In genomic region chr7:122260055-122260602, GRCm38 (mm10) we compare ENCODE assay signal across 16 mouse cellular contexts. TPM values are rescaled to one million over a fixed set of nuclear protein-coding genes. Genes with fewer than 3 reads are reported as not detected.
DNase-seq lines count a peak whose midpoint lies in the region; ATAC-seq and TF ChIP-seq lines count a peak whose summit lies in the region.
"Had no signal": no experiment of that assay in that cellular context is flagged by ENCODE, and none has a peak within 500 bp of the region (broad histone marks: within the 10 kb centered on the region; RNA-seq: fewer than 3 reads in every experiment).

No protein-coding gene starts in this region.

- H3K4me1 ChIP-seq in CH12.LX (ENCODE audit: control insufficient read depth in 1 of 2, insufficient read depth in 2 of 2), result peaks cover 27 to 60% of the 10 kb centered on the region in 2 experiments
- H3K4me1 ChIP-seq in hindbrain, embryonic 11.5 days (replicated peaks; ENCODE audit: control insufficient read depth, insufficient read depth, low read length), result no peaks in the 10 kb centered on the region
- H3K4me1 ChIP-seq: limb, embryonic 13.5 days; midbrain, embryonic 12.5 days; neural tube, embryonic 13.5 days had no signal

- TF ChIP-seq CTCF in CH12.LX (conservative IDR thresholded peaks at IDR 0.05 in 1 of 2, IDR thresholded peaks at IDR 0.05 in 1 of 2; ENCODE audit: low read depth in 2 of 2, low read length in 2 of 2), result no peak

- peak; percentile 6 for DNase-seq in kidney, adult 9 months
- DNase-seq in kidney, adult 18-20 months, result no peak
- DNase-seq in 416B (ENCODE audit: low read depth) (peak; percentile 51), CH12.LX (ENCODE audit: extremely low read depth) (peak; percentile 85)
- no peak for DNase-seq in hindbrain, embryonic 11.5 days (ENCODE audit: low spot score)
- no peak for DNase-seq in left cerebral cortex, adult 9 months (ENCODE audit: low spot score in 2 of 2)
- DNase-seq: adrenal gland, postnatal 25 days; cerebellum, adult 18-20 months; gastrocnemius, postnatal 14 days had no signal

- dilution Hi-C loops in CH12.LX (cut with MboI; ENCODE audit: extremely low pct_ligation_motif_present, extremely low pct_unique_long_range_greater_than_20kb, low sequenced_read_pairs), result no loop called here

- peak overlapping the region; percentile 88 for H3K27ac ChIP-seq in CH12.LX (ENCODE audit: insufficient read depth, low read depth)
- peak overlapping the region; percentile 84 for H3K27ac ChIP-seq in macrophage
- no peak overlapping the region for H3K27ac ChIP-seq in hindbrain, embryonic 11.5 days (ENCODE audit: low read depth, low read length)
- H3K27ac ChIP-seq: limb, embryonic 13.5 days; midbrain, embryonic 12.5 days; neural tube, embryonic 13.5 days; stomach, postnatal 0 days had no signal

- 9% methylated on average over 5 of the region's 5 CpGs for WGBS in macrophage (ENCODE audit: missing documents)
- 84% methylated on average over 5 of the region's 5 CpGs for WGBS in hindbrain, embryonic 11.5 days

- TF ChIP-seq EP300 in CH12.LX (IDR thresholded peaks at IDR 0.05; ENCODE audit: low read length), result peak; percentile 92

- peak overlapping the region; percentile 34 for H3K9ac ChIP-seq in CH12.LX (ENCODE audit: insufficient read depth, low read depth)
- no peak overlapping the region for H3K9ac ChIP-seq in hindbrain, embryonic 11.5 days (ENCODE audit: low read depth, low read length)
- H3K9ac ChIP-seq: limb, embryonic 13.5 days; midbrain, embryonic 12.5 days; neural tube, embryonic 13.5 days had no signal

- no peaks in the 10 kb centered on the region for H3K79me2 ChIP-seq in CH12.LX (replicated peaks; ENCODE audit: control insufficient read depth, extremely low read depth, insufficient read depth, poor library complexity, severe bottlenecking)
- no peaks in the 10 kb centered on the region for H3K79me2 ChIP-seq in macrophage (ENCODE audit: inconsistent target)

- ATAC-seq in hindbrain, embryonic 11.5 days (ENCODE audit: low FRiP score), result no peak

- in situ Hi-C loops in CH12.LX (cut with MboI; ENCODE audit: low pct_ligation_motif_present, low pct_unique_long_range_greater_than_20kb, low sequenced_read_pairs), result no loop called here

- no peak; the same call in 1 of the 2 replicates for TF ChIP-seq RAD21 in CH12.LX (IDR thresholded peaks at IDR 0.05; ENCODE audit: low read depth, low read length)

- peak; percentile 43; the same call in 1 of the 2 replicates for TF ChIP-seq POLR2A in CH12.LX (IDR thresholded peaks at IDR 0.05; ENCODE audit: low read depth, low read length)

- no peaks in the 10 kb centered on the region for H3K9me3 ChIP-seq in CH12.LX (replicated peaks; ENCODE audit: low read length)
- H3K9me3 ChIP-seq in hindbrain, embryonic 11.5 days (ENCODE audit: control insufficient read depth, low read length), result no peaks in the 10 kb centered on the region
- H3K9me3 ChIP-seq: limb, embryonic 13.5 days; midbrain, embryonic 12.5 days; neural tube, embryonic 13.5 days had no signal

- H3K27me3 ChIP-seq in CH12.LX (replicated peaks), result no peaks in the 10 kb centered on the region
- H3K27me3 ChIP-seq in hindbrain, embryonic 11.5 days (ENCODE audit: control insufficient read depth, insufficient read depth, low read length), result no peaks in the 10 kb centered on the region
- H3K27me3 ChIP-seq: limb, embryonic 13.5 days; midbrain, embryonic 12.5 days; neural tube, embryonic 13.5 days had no signal

- H3K4me3 ChIP-seq in CH12.LX (replicated peaks in 1 of 3; ENCODE audit: low read depth in 2 of 3, low read length in 2 of 3, poor library complexity in 1 of 3), result no peak overlapping the region
- no peak overlapping the region for H3K4me3 ChIP-seq in macrophage (ENCODE audit: inconsistent target)
- H3K4me3 ChIP-seq in hindbrain, embryonic 11.5 days (ENCODE audit: low read depth, low read length), result no peak overlapping the region
- H3K4me3 ChIP-seq: limb, embryonic 13.5 days; midbrain, embryonic 12.5 days; neural tube, embryonic 13.5 days had no signal

- H3K36me3 ChIP-seq in CH12.LX (replicated peaks in 1 of 2; ENCODE audit: control insufficient read depth in 1 of 2, insufficient read depth in 1 of 2, low read length in 1 of 2) (no peaks in the 10 kb centered on the region), macrophage (ENCODE audit: inconsistent target) (no peaks in the 10 kb centered on the region)
- H3K36me3 ChIP-seq in hindbrain, embryonic 11.5 days (ENCODE audit: control insufficient read depth, insufficient read depth, low read length), result no peaks in the 10 kb centered on the region
- H3K36me3 ChIP-seq: limb, embryonic 13.5 days; midbrain, embryonic 12.5 days; neural tube, embryonic 13.5 days had no signal

- H3K4me2 ChIP-seq in CH12.LX (ENCODE audit: insufficient read depth, low read depth, poor library complexity, severe bottlenecking), result peak overlapping the region; percentile 61
- no peak overlapping the region for H3K4me2 ChIP-seq in hindbrain, embryonic 11.5 days (replicated peaks; ENCODE audit: low read depth, low read length)
- H3K4me2 ChIP-seq: limb, embryonic 13.5 days; midbrain, embryonic 12.5 days; neural tube, embryonic 13.5 days had no signal

TF ChIP-seq in CH12.LX, 34 proteins besides CTCF, POLR2A, EP300 and RAD21 (continues in another document):
- TF ChIP-seq RCOR1 (conservative IDR thresholded peaks at IDR 0.05; ENCODE audit: low read depth, low read length), result peak; percentile 84
- no peak for TF ChIP-seq ELF1 (IDR thresholded peaks at IDR 0.05; ENCODE audit: low read depth, low read length)
- no peak for TF ChIP-seq JUND (conservative IDR thresholded peaks at IDR 0.05; ENCODE audit: low read depth, low read length)
- no peak for TF ChIP-seq GABPA (IDR thresholded peaks at IDR 0.05; ENCODE audit: insufficient replicate concordance, low read depth, low read length)
- TF ChIP-seq IRF4 (IDR thresholded peaks at IDR 0.05; ENCODE audit: low read depth, low read length), result peak; percentile 74
- peak; percentile 83 for TF ChIP-seq SIN3A (IDR thresholded peaks at IDR 0.05; ENCODE audit: low read length)
- TF ChIP-seq ETS1 (conservative IDR thresholded peaks at IDR 0.05; ENCODE audit: low read depth, low read length), result peak; percentile 64
- TF ChIP-seq NRF1 (IDR thresholded peaks at IDR 0.05; ENCODE audit: low read depth, low read length), result no peak
- TF ChIP-seq MAX (IDR thresholded peaks at IDR 0.05; ENCODE audit: low read length), result peak; percentile 50; the same call in 1 of the 2 replicates
- peak; percentile 54; the same call in 1 of the 2 replicates for TF ChIP-seq ZNF384 (IDR thresholded peaks at IDR 0.05; ENCODE audit: low read depth, low read length)
- TF ChIP-seq ZMIZ1 (IDR thresholded peaks at IDR 0.05; ENCODE audit: low read depth, low read length), result 0 out of 2 replicates have a peak, but pooled peaks have one; percentile 51
- 0 out of 2 replicates have a peak, but pooled peaks have one; percentile 49 for TF ChIP-seq UBTF (IDR thresholded peaks at IDR 0.05; ENCODE audit: low read depth, low read length)
- TF ChIP-seq BHLHE40 (IDR thresholded peaks at IDR 0.05; ENCODE audit: low read depth, low read length), result peak; percentile 63
- TF ChIP-seq CHD1 (IDR thresholded peaks at IDR 0.05; ENCODE audit: low read depth, low read length), result no peak
- no peak for TF ChIP-seq POLR2AphosphoS2 (IDR thresholded peaks at IDR 0.05; ENCODE audit: low read depth, low read length)
- TF ChIP-seq TCF12 (IDR thresholded peaks at IDR 0.05; ENCODE audit: low read depth, low read length), result peak; percentile 49; the same call in 1 of the 2 replicates
- TF ChIP-seq MYC (IDR thresholded peaks at IDR 0.05; ENCODE audit: low read depth, low read length), result peak; percentile 52; the same call in 1 of the 2 replicates
- TF ChIP-seq KAT2A (IDR thresholded peaks at IDR 0.05; ENCODE audit: insufficient replicate concordance, low read length), result no peak
- no peak for TF ChIP-seq USF1 (IDR thresholded peaks at IDR 0.05; ENCODE audit: low read depth, low read length)
- no peak for TF ChIP-seq USF2 (conservative IDR thresholded peaks at IDR 0.05; ENCODE audit: low read depth, low read length)
- TF ChIP-seq SMC3 (IDR thresholded peaks at IDR 0.05; ENCODE audit: low read depth, low read length), result no peak; the same call in 1 of the 2 replicates
- TF ChIP-seq E2F4 (IDR thresholded peaks at IDR 0.05; ENCODE audit: insufficient replicate concordance, low read depth, low read length), result no peak
- TF ChIP-seq HCFC1 (IDR thresholded peaks at IDR 0.05; ENCODE audit: low read depth, low read length), result peak; percentile 20; the same call in 1 of the 2 replicates
- TF ChIP-seq JUN (IDR thresholded peaks at IDR 0.05; ENCODE audit: insufficient read depth, low read depth, low read length), result no peak; the same call in 1 of the 2 replicates
- TF ChIP-seq CHD2 (IDR thresholded peaks at IDR 0.05; ENCODE audit: low read length), result peak; percentile 70; the same call in 1 of the 2 replicates
- TF ChIP-seq ZC3H11A (IDR thresholded peaks at IDR 0.05; ENCODE audit: low read depth, low read length), result no peak
- TF ChIP-seq NELFE (IDR thresholded peaks at IDR 0.05; ENCODE audit: low read depth, low read length), result peak; percentile 17; the same call in 1 of the 2 replicates

RNA-seq across cellular contexts. Expression of gene Prkcb, which starts 28.4 kb away (rescaled TPM):
- total RNA-seq in CH12.LX (2012; rRNA removed), result 270 and 337 TPM in 2 replicates
- total RNA-seq in CH12.LX (2014; rRNA removed), result 289 and 323 TPM in 2 replicates
- polyA plus RNA-seq in CH12.LX (2012; ENCODE audit: insufficient read length, low read depth), result 381 and 463 TPM in 2 replicates
- 100 to 1,000 TPM in 14 of 26 experiments, 10 to 100 TPM in 12; 25.3 to 168 (median 108) TPM for total RNA-seq in macrophage (2018; cell fraction: chromatin; rRNA removed)
- total RNA-seq in macrophage (2018; cell fraction: cytosol; rRNA removed), result 100 to 1,000 TPM in 12 of 26 experiments, 10 to 100 TPM in 14; 62.1 to 226 (median 92.5) TPM
- 100 to 1,000 TPM in 16 of 26 experiments, 10 to 100 TPM in 10; 44.8 to 253 (median 106) TPM for total RNA-seq in macrophage (2018; cell fraction: nucleus; rRNA removed)
- polyA plus RNA-seq in macrophage (2018), result 43.7 to 85.2 TPM (median 43.9 TPM) in 3 replicates
- 17.8 and 22.3 TPM in 2 replicates for polyA plus RNA-seq in hindbrain, embryonic 11.5 days (2014; fragmentation: Nextera tagmentation; extraction: Ambion mirVana)

RNA-seq across cellular contexts. Expression of gene Chp2, which starts 40.8 kb away (rescaled TPM):
- total RNA-seq in CH12.LX (2012; rRNA removed) (not detected in 2 replicates), CH12.LX (2014; rRNA removed) (not detected in 2 replicates)
- polyA plus RNA-seq in CH12.LX (2012; ENCODE audit: insufficient read length, low read depth) (not detected in 2 replicates), macrophage (2018) (0.17 to 4.2 TPM (median 2.5 TPM) in 3 replicates)
- total RNA-seq in macrophage (2018; cell fraction: chromatin; rRNA removed), result 1 to 10 TPM in 6 of 26 experiments, under 1 TPM in 1, not detected in 19; 0.68 to 3.1 (median 1.9) TPM
- 1 to 10 TPM in 13 of 26 experiments, under 1 TPM in 13; 0.11 to 4.3 (median 1.6) TPM for total RNA-seq in macrophage (2018; cell fraction: cytosol; rRNA removed)
- total RNA-seq in macrophage (2018; cell fraction: nucleus; rRNA removed), result 1 to 10 TPM in 5 of 26 experiments, under 1 TPM in 9, not detected in 12; 0.36 to 2.9 (median 0.72) TPM
- polyA plus RNA-seq in hindbrain, embryonic 11.5 days (2014; fragmentation: Nextera tagmentation; extraction: Ambion mirVana), result 0.11 and 0.14 TPM in 2 replicates
- polyA plus RNA-seq: embryonic facial prominence, embryonic 11.5 days; forebrain, embryonic 11.5 days; limb, embryonic 13.5 days had no signal

Comparison
In these comparisons a context has a peak if more than half of its experiments do, and no peak if none do; other contexts are left out.
1. DNase-seq: peak in kidney, adult 9 months (single experiment), 416B (single experiment) and CH12.LX (single experiment); none in kidney, adult 18-20 months (single experiment), hindbrain, embryonic 11.5 days (single experiment) and left cerebral cortex, adult 9 months (0 of 2).